Mouse (Mus musculus) liver, embryonic 14.5 days (tissue): Measurements from ENCODE around the gene Ccdc6. TPM values are rescaled to one million over a fixed set of nuclear protein-coding genes. Genes with fewer than 3 reads are reported as not detected.

Experiments
- ATAC-seq: fragments of 200-750 bp; cut with Nextera tagmentation; 2 replicates; pipeline ENCODE4 v1.8.0; 2017; ENCODE audit warnings: moderate number of reproducible peaks, mild to moderate bottlenecking, moderate library complexity; ENCODE audit not compliant: insufficient read depth
- DNase-seq, 3 experiments: peaks; one replicate each; pipeline ENCODE4 v3.0.0-alpha.2; 2012 to 2013; ENCODE audit warnings: low read depth in 3 of 3, low spot score in 3 of 3
- H3K27ac ChIP-seq: fragments of 300-500 bp; sonication (generic); 2 replicates; pipeline ENCODE4 v1.5.1; 2014; ENCODE audit warnings: moderate library complexity, mild to moderate bottlenecking, control low read depth, inconsistent platforms
- H3K27me3 ChIP-seq: fragments of 300-500 bp; sonication (generic); 2 replicates; pipeline ENCODE4 v1.6.1; 2014; ENCODE audit warnings: mild to moderate bottlenecking, low read length, moderate library complexity; ENCODE audit not compliant: control insufficient read depth, insufficient read depth
- H3K36me3 ChIP-seq: fragments of 300-500 bp; sonication (generic); replicated peaks from 2 replicates; pipeline ENCODE4 v1.6.1; 2014; ENCODE audit warnings: low read depth; ENCODE audit not compliant: control insufficient read depth, insufficient read depth
- H3K4me1 ChIP-seq, 2 experiments: fragments of 200-500 bp in 1 of 2; fragments of 300-500 bp in 1 of 2; sonication (generic) in 1 of 2; replicated peaks; 2 replicates each; pipeline ENCODE4 v1.6.1; 2012 to 2014; ENCODE audit warnings: antibody characterized with exemption in 1 of 2, inconsistent platforms in 1 of 2, low read length in 1 of 2; ENCODE audit not compliant: control insufficient read depth in 2 of 2, insufficient read depth in 2 of 2
- H3K4me2 ChIP-seq: fragments of 300-500 bp; sonication (generic); 2 replicates; pipeline ENCODE4 v1.6.1; 2014; ENCODE audit warnings: low read depth, mild to moderate bottlenecking, control low read depth, moderate library complexity
- H3K4me3 ChIP-seq, 2 experiments: fragments of 200-500 bp in 1 of 2; fragments of 300-500 bp in 1 of 2; sonication (generic) in 1 of 2; 2 replicates each; pipeline ENCODE4 v1.5.1; 2012 to 2014; ENCODE audit warnings: low read depth in 2 of 2, low read length in 2 of 2, mild to moderate bottlenecking in 2 of 2, control low read depth in 1 of 2, inconsistent platforms in 1 of 2, moderate library complexity in 1 of 2; ENCODE audit not compliant: insufficient read depth in 1 of 2
- H3K9ac ChIP-seq: fragments of 300-500 bp; sonication (generic); replicated peaks from 2 replicates; pipeline ENCODE4 v1.6.1; 2014; ENCODE audit warnings: mild to moderate bottlenecking, control low read depth, moderate library complexity
- H3K9me3 ChIP-seq: fragments of 300-500 bp; sonication (generic); 2 replicates; pipeline ENCODE4 v1.6.1; 2016; ENCODE audit warnings: low read length, mixed read lengths; ENCODE audit not compliant: control insufficient read depth
- CTCF ChIP-seq: IDR thresholded peaks from 2 replicates; pipeline ENCODE4 v1.5.1; 2016; ENCODE audit warnings: antibody characterized with exemption, low read depth, control low read depth
- EP300 ChIP-seq: IDR thresholded peaks from 2 replicates; pipeline ENCODE4 v1.6.1; 2016; ENCODE audit warnings: antibody characterized with exemption, low read depth
- WGBS: fragments of 180-500 bp; shearing (Covaris S2); extraction: QIAGEN DNeasy Blood & Tissue Kit; methylation state at CpG from one replicate; pipeline ENCODE4 v1.1.7; 2014; ENCODE audit not compliant: insufficient replicate concordance; 5-methylcytosine and 5-hydroxymethylcytosine counted together
- polyA plus RNA-seq, 2 experiments: library from polyadenylated mRNA; depleted of rRNA in 1 of 2; stranded (reverse) in 1 of 2; unstranded in 1 of 2; fragments of >200 nt; fragmentation: Nextera tagmentation in 1 of 2; extraction: Ambion mirVana in 1 of 2; gene quantifications; 2 replicates each; pipeline versions ENCODE4 v1.2.1 to v1.2.3; 2012 to 2014

The Ccdc6 gene
- polyA plus RNA-seq, 2 experiments, result 8.3 to 9.5 TPM

DNA sequence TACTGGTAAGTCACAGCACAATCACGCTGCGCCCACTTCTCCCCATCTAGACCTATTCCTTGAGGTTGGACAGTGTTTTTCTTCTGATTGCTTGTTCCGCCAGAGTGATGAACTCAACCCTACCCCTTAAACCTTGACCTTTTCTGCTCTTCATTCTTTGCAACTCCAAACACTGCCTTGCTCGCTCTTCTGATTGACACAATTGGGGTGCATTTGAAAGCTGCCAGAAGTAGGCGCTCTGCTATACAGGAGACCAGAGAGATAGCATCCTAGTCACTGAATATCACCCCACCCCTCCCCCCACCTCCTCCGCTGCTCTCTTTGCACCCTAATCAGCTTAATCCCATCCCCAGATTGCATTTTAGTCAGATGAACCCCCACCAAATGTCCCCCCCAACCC is 27.6 kb upstream of the Ccdc6 start:
- Histone ChIP-seq H3K4me3 (no peak overlapping the region), H3K27ac (no peak overlapping the region), H3K9me3 (no peaks in the 10 kb centered on the region; the same call in 1 of the 2 replicates), H3K9ac (no peak overlapping the region), H3K27me3 (no peaks in the 10 kb centered on the region), H3K4me2 (no peak overlapping the region), H3K4me1 (no peaks in the 10 kb centered on the region), H3K36me3 (no peaks in the 10 kb centered on the region)
- DNase-seq (no peak), ATAC-seq (no peak)
- 43% methylated on average over 6 of the region's 6 CpGs for WGBS
- TF ChIP-seq CTCF (no peak), EP300 (no peak)

DNA sequence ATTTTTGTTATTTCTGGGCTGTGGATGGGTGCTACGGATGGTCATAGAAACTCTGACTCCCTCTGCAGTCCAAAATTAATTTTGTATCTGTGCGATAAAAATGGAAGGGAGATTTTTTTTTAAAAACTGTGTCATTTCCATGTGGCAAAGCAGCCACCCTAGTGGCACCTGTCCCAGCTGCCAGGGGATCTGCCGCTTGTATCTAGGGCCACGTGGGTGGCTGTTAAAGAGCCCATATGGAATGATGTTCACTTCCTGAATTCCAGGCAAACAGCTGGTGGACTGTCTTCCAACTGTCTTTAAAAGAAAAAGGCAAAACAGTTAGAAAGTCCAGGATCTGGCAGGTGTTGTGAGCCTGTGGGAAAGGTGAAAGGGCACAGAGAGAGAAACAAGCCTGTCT is 25.6 kb upstream of the Ccdc6 start:
- Histone ChIP-seq H3K4me1 (no peaks in the 10 kb centered on the region), H3K36me3 (no peaks in the 10 kb centered on the region), H3K27me3 (no peaks in the 10 kb centered on the region), H3K4me3 (no peak overlapping the region), H3K27ac (no peak overlapping the region), H3K9me3 (no peaks in the 10 kb centered on the region; the same call in 1 of the 2 replicates), H3K9ac (no peak overlapping the region), H3K4me2 (no peak overlapping the region)
- WGBS, result 67% methylated on average over 4 of the region's 4 CpGs
- ATAC-seq, result no peak
- TF ChIP-seq CTCF (no peak), EP300 (no peak)
- DNase-seq, result no peak

DNA sequence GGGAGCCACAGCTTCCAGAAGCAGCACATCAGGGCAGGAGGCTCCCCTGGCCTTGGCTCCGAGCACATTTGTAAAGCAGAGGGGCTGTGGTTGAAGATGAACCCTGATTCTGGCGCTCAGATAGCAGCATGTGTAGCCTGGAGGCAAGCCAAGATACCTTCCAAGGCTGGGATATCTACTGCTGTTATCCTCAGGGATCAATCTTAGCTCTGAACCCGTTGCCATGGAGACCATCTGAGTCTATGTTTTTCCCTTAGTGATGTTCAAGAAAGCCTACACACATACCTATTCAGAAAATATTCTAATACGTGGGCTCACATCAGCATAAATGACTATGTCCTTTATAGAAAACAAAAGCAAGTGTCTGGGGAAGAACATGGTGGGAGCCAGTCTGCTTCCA is 19.5 kb upstream of the Ccdc6 start:
- ATAC-seq, result no peak
- Histone ChIP-seq H3K27ac (no peak overlapping the region), H3K9ac (no peak overlapping the region), H3K9me3 (no peaks in the 10 kb centered on the region), H3K4me1 (no peaks in the 10 kb centered on the region), H3K36me3 (no peaks in the 10 kb centered on the region), H3K4me3 (no peak overlapping the region), H3K4me2 (no peak overlapping the region), H3K27me3 (no peaks in the 10 kb centered on the region)
- whole genome bisulfite sequencing, result 43% methylated on average over 4 of the region's 4 CpGs
- TF ChIP-seq EP300, result no peak
- TF ChIP-seq CTCF, result no peak
- DNase-seq, result no peak

DNA sequence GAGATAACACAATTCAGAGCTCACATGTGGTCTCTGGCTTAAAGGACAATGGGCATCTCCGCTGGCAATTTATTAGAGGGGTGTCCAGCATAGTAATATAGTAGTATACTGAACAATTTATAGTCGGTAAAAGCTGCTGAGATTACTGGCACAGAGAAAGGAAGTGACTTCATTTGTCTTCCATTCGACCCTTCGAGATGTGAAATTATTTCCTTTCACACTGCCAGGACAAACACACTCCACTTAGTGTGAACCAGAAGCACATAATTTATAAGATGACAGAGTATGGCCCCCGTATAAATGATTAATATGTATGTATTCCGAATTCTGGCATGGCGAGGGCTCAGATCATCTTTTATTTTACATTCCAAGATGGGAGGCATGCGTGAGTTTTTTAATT is 16.0 kb upstream of the Ccdc6 start:
- DNase-seq (no peak), ATAC-seq (no peak)
- H3K36me3 ChIP-seq, result no peaks in the 10 kb centered on the region
- no peaks in the 10 kb centered on the region for H3K9me3 ChIP-seq
- no peak overlapping the region for H3K4me3 ChIP-seq
- no peaks in the 10 kb centered on the region for H3K27me3 ChIP-seq
- no peak overlapping the region for H3K9ac ChIP-seq
- 53% methylated on average over 8 of the region's 8 CpGs for WGBS
- TF ChIP-seq EP300 (no peak), CTCF (no peak)
- H3K27ac ChIP-seq, result no peak overlapping the region
- H3K4me2 ChIP-seq, result no peak overlapping the region
- no peaks in the 10 kb centered on the region for H3K4me1 ChIP-seq

DNA sequence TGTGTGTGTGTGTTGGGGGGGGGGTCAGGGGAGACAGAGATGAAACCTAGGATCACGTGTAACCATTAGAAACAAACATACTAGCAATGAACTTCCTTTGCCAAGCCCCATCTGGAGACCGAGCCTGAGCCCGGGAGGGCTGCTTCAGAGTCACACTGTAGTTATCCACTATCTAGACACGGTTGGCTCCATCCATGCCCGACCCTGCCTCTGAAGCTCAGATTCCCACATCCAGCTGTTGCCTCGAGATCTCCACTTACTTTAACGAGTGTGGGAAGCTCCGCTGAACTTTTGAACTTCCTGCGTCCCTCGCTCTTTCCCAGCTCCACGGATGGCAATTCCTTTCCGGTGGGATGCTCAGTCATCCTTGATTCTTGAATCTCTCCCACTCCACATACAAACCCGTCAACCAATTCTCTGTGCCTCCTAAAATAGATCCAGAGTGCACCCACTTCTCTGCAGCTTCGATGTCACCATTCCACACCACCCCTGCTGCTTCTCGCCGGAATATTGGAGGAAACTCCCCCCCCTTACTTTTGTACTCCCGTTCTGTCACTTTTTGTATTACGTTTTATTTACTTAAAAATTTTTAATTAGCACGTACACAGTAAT is 15.3 kb upstream of the Ccdc6 start:
- no peak overlapping the region for H3K27ac ChIP-seq

More for the DNA sequence above, 15.3 kb upstream of the Ccdc6 start:
- Histone ChIP-seq H3K9ac (no peak overlapping the region), H3K4me1 (no peaks in the 10 kb centered on the region), H3K36me3 (no peaks in the 10 kb centered on the region), H3K4me2 (no peak overlapping the region), H3K27me3 (no peaks in the 10 kb centered on the region), H3K9me3 (no peaks in the 10 kb centered on the region), H3K4me3 (no peak overlapping the region)
- TF ChIP-seq CTCF (no peak), EP300 (no peak)
- DNase-seq (no peak), ATAC-seq (no peak)
- WGBS, result 58% methylated on average over 19 of the region's 19 CpGs
